Mouse (Mus musculus): ENCODE data around the gene Ccdc153. TPM values are rescaled to one million over a fixed set of nuclear protein-coding genes. Genes with fewer than 3 reads are reported as not detected.

Gene Ccdc153
- total and polyA plus RNA-seq, 2 experiments from 2014 or later: 3.5 to 7.0 TPM

- DNase-seq (no peak), ATAC-seq (no peak)
- Histone ChIP-seq H3K36me3 (ENCODE audit: insufficient read depth) (peaks cover 17% of the 10 kb centered on the region), H3K27ac (ENCODE audit: low read depth, low read length) (no peak overlapping the region), H3K27me3 (ENCODE audit: insufficient read depth, low read length) (no peaks in the 10 kb centered on the region), H3K9me3 (ENCODE audit: low read length) (no peaks in the 10 kb centered on the region), H3K4me2 (ENCODE audit: low read depth) (no peak overlapping the region), H3K4me1 (ENCODE audit: insufficient read depth) (no peaks in the 10 kb centered on the region), H3K4me3 (ENCODE audit: low read depth, low read length) (no peak overlapping the region), H3K9ac (no peak overlapping the region)
- TF ChIP-seq CTCF (IDR thresholded peaks at IDR 0.05; ENCODE audit: low read depth): no peak
- WGBS: 88% methylated on average over 3 of the region's 3 CpGs
Measured at GRCm38 (mm10) chr9:44200458-44200857, 40.0 kb upstream of the Ccdc153 start.

DNA sequence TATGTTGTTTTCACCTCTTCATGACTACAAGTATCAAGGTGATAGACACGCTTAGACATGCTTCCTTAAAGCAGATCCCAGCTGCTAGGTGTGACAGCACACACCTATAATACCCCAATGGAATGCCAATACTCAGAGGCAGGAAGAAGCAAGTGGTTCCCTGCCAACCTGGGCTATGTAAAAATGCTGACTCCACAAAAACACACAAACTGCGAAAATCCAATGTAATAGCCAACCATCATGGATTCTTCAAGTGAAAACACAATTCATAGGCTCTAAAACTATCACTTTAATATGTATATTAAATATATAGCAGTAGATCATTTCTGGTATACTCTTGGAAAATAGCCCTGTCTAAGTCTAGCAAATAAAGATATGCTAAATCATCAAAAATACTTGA lies 32.6 kb upstream of the Ccdc153 start:
- WGBS: 95% methylated on average over 2 of the region's 2 CpGs

DNA sequence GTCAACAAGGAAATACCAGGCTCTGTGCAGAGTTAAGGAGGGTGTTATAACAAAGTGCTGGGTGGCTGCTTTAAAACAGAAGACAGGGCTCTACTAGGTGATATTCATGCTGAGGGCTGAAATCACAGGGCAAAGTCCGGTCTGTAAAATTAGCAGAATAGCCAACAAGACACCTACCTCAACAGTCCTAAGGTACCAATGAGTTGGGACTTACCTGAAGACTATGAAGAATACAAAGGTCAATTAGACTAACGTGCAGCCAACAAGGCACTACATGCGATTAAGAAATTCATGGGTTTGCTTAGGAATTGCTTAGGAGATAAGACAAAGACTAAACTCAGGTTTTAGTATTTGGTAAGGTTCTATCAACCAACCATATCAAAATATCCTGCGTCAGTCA lies 31.1 kb upstream of the Ccdc153 start:
- TF ChIP-seq CTCF (IDR thresholded peaks at IDR 0.05; ENCODE audit: low read depth): no peak
- no peaks in the 10 kb centered on the region for H3K27me3 ChIP-seq (ENCODE audit: insufficient read depth, low read length)
- DNase-seq (no peak), ATAC-seq (no peak)
- no peaks in the 10 kb centered on the region for H3K36me3 ChIP-seq (ENCODE audit: insufficient read depth)
- H3K4me2 ChIP-seq (ENCODE audit: low read depth): no peak overlapping the region
- no peak overlapping the region for H3K9ac ChIP-seq
- H3K4me1 ChIP-seq (ENCODE audit: insufficient read depth): no peaks in the 10 kb centered on the region
- no peaks in the 10 kb centered on the region for H3K9me3 ChIP-seq (ENCODE audit: low read length)
- 93% methylated on average over 4 of the region's 4 CpGs for WGBS
- no peak overlapping the region for H3K4me3 ChIP-seq (ENCODE audit: low read depth, low read length)
- H3K27ac ChIP-seq (ENCODE audit: low read depth, low read length): no peak overlapping the region

More for the DNA sequence above, 32.6 kb upstream of the Ccdc153 start:
- Histone ChIP-seq H3K4me3 (ENCODE audit: low read depth, low read length) (no peak overlapping the region), H3K4me2 (ENCODE audit: low read depth) (no peak overlapping the region), H3K9me3 (ENCODE audit: low read length) (no peaks in the 10 kb centered on the region), H3K27me3 (ENCODE audit: insufficient read depth, low read length) (no peaks in the 10 kb centered on the region), H3K9ac (no peak overlapping the region), H3K27ac (ENCODE audit: low read depth, low read length) (no peak overlapping the region), H3K4me1 (ENCODE audit: insufficient read depth) (no peaks in the 10 kb centered on the region), H3K36me3 (ENCODE audit: insufficient read depth) (no peaks in the 10 kb centered on the region)
- DNase-seq (no peak), ATAC-seq (no peak)
- no peak for TF ChIP-seq CTCF (IDR thresholded peaks at IDR 0.05; ENCODE audit: low read depth)

DNA sequence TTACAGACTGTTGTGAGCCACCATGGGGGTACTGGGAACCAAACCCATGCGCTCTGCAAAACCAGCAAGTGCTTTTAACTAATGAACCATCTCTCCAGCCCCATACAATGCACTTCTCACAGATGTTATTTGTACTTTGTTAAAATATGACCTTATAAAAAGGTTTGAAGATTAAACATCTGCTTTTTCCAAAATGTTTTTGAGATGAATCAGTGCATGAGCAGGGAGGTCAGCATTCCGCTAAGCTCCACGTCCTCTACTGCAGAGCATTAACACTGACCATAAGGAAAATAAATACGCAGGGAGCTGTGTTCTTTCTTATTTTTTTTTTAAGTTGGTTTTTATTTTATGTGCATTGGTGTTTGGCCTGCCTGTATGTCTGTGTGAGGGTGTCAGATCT lies 28.1 kb upstream of the Ccdc153 start:
- WGBS: 89% methylated on average over 4 of the region's 4 CpGs
- no peak for TF ChIP-seq CTCF (IDR thresholded peaks at IDR 0.05; ENCODE audit: low read depth)
- Histone ChIP-seq H3K27me3 (ENCODE audit: insufficient read depth, low read length) (no peaks in the 10 kb centered on the region), H3K4me3 (ENCODE audit: low read depth, low read length) (no peak overlapping the region), H3K4me2 (ENCODE audit: low read depth) (no peak overlapping the region), H3K36me3 (ENCODE audit: insufficient read depth) (no peaks in the 10 kb centered on the region), H3K9ac (no peak overlapping the region), H3K9me3 (ENCODE audit: low read length) (no peaks in the 10 kb centered on the region), H3K4me1 (ENCODE audit: insufficient read depth) (no peaks in the 10 kb centered on the region), H3K27ac (ENCODE audit: low read depth, low read length) (no peak overlapping the region)
- DNase-seq (no peak), ATAC-seq (no peak)

GRCm38 (mm10) chr9:44213538-44213937 lies 26.9 kb upstream of the Ccdc153 start:
- no peak overlapping the region for H3K4me2 ChIP-seq (ENCODE audit: low read depth)
- 91% methylated on average over 14 of the region's 14 CpGs for WGBS
- TF ChIP-seq CTCF (IDR thresholded peaks at IDR 0.05; ENCODE audit: low read depth): no peak
- DNase-seq (no peak), ATAC-seq (no peak)
- H3K4me1 ChIP-seq (ENCODE audit: insufficient read depth): no peaks in the 10 kb centered on the region
- no peak overlapping the region for H3K27ac ChIP-seq (ENCODE audit: low read depth, low read length)
- H3K4me3 ChIP-seq (ENCODE audit: low read depth, low read length): no peak overlapping the region
- no peaks in the 10 kb centered on the region for H3K9me3 ChIP-seq (ENCODE audit: low read length)
- no peaks in the 10 kb centered on the region for H3K36me3 ChIP-seq (ENCODE audit: insufficient read depth)
- H3K9ac ChIP-seq: no peak overlapping the region
- no peaks in the 10 kb centered on the region for H3K27me3 ChIP-seq (ENCODE audit: insufficient read depth, low read length)

DNA sequence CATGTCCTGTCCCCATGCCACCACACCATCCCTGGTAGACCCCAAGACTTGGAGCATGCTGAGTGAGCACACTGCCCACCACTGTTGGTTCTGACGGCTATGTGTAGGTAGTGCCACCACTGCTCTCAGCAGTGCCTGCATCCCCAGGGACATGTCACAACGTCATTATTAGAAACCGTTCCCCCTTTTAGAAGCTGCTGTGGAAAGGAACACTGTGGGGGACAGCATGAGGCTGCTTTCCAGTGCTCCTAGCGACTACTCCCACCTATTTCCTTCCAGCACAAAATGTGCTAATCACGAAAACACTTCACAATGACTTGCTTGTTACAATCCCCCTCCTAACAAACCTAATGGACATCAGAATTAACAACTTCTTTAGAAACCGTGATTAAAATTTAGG lies 14.5 kb upstream of the Ccdc153 start:
- no peak overlapping the region for H3K9ac ChIP-seq
- TF ChIP-seq CTCF (IDR thresholded peaks at IDR 0.05; ENCODE audit: low read depth): no peak
- H3K4me1 ChIP-seq (ENCODE audit: insufficient read depth): no peaks in the 10 kb centered on the region
- 42% methylated on average over 6 of the region's 6 CpGs for WGBS
- no peaks in the 10 kb centered on the region for H3K27me3 ChIP-seq (ENCODE audit: insufficient read depth, low read length)
- no peaks in the 10 kb centered on the region for H3K36me3 ChIP-seq (ENCODE audit: insufficient read depth)
- no peak overlapping the region for H3K4me3 ChIP-seq (ENCODE audit: low read depth, low read length)
- no peak for ATAC-seq
- no peak overlapping the region for H3K4me2 ChIP-seq (ENCODE audit: low read depth)
- no peak overlapping the region for H3K27ac ChIP-seq (ENCODE audit: low read depth, low read length)
- DNase-seq: no peak
- no peaks in the 10 kb centered on the region for H3K9me3 ChIP-seq (ENCODE audit: low read length)

DNA sequence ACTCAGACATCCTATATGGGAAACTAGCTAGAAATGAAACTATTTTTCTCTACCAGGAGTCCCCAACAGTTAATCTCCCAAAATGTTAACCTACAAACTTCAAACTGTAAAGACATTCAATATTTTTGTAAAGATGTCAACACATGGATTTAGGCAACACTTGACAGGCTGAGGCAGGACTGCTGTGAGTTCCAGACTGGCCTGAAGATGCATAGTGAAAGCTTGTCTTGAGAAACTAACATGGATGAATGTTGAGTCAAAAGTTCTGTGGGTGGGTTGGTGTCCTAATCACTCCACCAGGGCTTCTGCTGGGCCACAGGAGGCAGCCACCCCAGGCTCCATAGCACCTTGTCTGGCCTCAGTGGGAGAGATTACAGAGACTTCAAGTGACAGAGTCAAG lies 8.9 kb upstream of the Ccdc153 start:
- Histone ChIP-seq H3K36me3 (ENCODE audit: insufficient read depth) (no peaks in the 10 kb centered on the region), H3K4me2 (ENCODE audit: low read depth) (peak overlapping the region; percentile 56), H3K9ac (no peak overlapping the region), H3K27ac (ENCODE audit: low read depth, low read length) (no peak overlapping the region), H3K4me1 (ENCODE audit: insufficient read depth) (peaks cover 5% of the 10 kb centered on the region; the same call in 1 of the 2 replicates), H3K9me3 (ENCODE audit: low read length) (no peaks in the 10 kb centered on the region), H3K4me3 (ENCODE audit: low read depth, low read length) (no peak overlapping the region), H3K27me3 (ENCODE audit: insufficient read depth, low read length) (no peaks in the 10 kb centered on the region)
- no peak for TF ChIP-seq CTCF (IDR thresholded peaks at IDR 0.05; ENCODE audit: low read depth)
- ATAC-seq (no peak), DNase-seq (no peak)

All from forebrain, postnatal 0 days (tissue).